Mouse (Mus musculus): ENCODE results near the gene Spata46.

GRCm38 (mm10) chr1:170308503-170308902, at the start of gene Spata46:
- TF ChIP-seq POLR2A (IDR thresholded peaks at IDR 0.05; ENCODE audit: low read depth, low read length) = no peak
- TF ChIP-seq CTCF (conservative IDR thresholded peaks at IDR 0.05; ENCODE audit: insufficient read depth, insufficient read length, low read depth, low read length) = no peak
